Mouse (Mus musculus) heart, embryonic 15.5 days (tissue): Measurements from ENCODE around the gene Arhgap44. TPM values are rescaled to one million over a fixed set of nuclear protein-coding genes. Genes with fewer than 3 reads are reported as not detected.

Source experiments
- ATAC-seq: fragments of 200-750 bp; cut with Nextera tagmentation; replicated peaks from 2 replicates; pipeline ENCODE4 v1.8.0; 2017; ENCODE audit warnings: low read depth, moderate TSS enrichment; ENCODE audit not compliant: insufficient number of reproducible peaks, insufficient read depth, low FRiP score
- H3K27ac ChIP-seq: fragments of 300-500 bp; sonication (generic); 2 replicates; pipeline ENCODE4 v1.5.1; 2015; ENCODE audit warnings: mild to moderate bottlenecking, inconsistent platforms
- H3K27me3 ChIP-seq: fragments of 300-500 bp; sonication (generic); 2 replicates; pipeline ENCODE4 v1.6.1; 2015; ENCODE audit warnings: inconsistent platforms
- H3K36me3 ChIP-seq: fragments of 300-500 bp; sonication (generic); 2 replicates; pipeline ENCODE4 v1.6.1; 2015; ENCODE audit warnings: mild to moderate bottlenecking, inconsistent platforms
- H3K4me1 ChIP-seq: fragments of 300-500 bp; sonication (generic); replicated peaks from 2 replicates; pipeline ENCODE4 v1.6.1; 2015; ENCODE audit warnings: inconsistent platforms
- H3K4me2 ChIP-seq: fragments of 300-500 bp; sonication (generic); 2 replicates; pipeline ENCODE4 v1.6.1; 2015; ENCODE audit warnings: inconsistent platforms, mild to moderate bottlenecking, moderate library complexity
- H3K4me3 ChIP-seq: fragments of 300-500 bp; sonication (generic); 2 replicates; pipeline ENCODE4 v1.5.1; 2015; ENCODE audit warnings: mild to moderate bottlenecking, inconsistent platforms
- H3K9ac ChIP-seq: fragments of 300-500 bp; sonication (generic); 2 replicates; pipeline ENCODE4 v1.6.1; 2015; ENCODE audit warnings: mild to moderate bottlenecking, inconsistent platforms
- H3K9me3 ChIP-seq: fragments of 300-500 bp; sonication (generic); replicated peaks from 2 replicates; pipeline ENCODE4 v1.6.1; 2016; ENCODE audit warnings: inconsistent platforms
- WGBS: fragments of 180-500 bp; shearing (Covaris S2); methylation state at CpG from one replicate; pipeline ENCODE4 v1.1.7; 2015; ENCODE audit warnings: mixed read lengths; 5-methylcytosine and 5-hydroxymethylcytosine counted together
- polyA plus RNA-seq: library from polyadenylated mRNA; unstranded; fragments of >200 nt; fragmentation: Nextera tagmentation; extraction: Ambion mirVana; gene quantifications from 2 replicates; pipeline ENCODE4 v1.2.1, GENCODE M21; 2015

The Arhgap44 gene
- polyA plus RNA-seq, 1 experiment from 2014 or later: 10.5 TPM

DNA sequence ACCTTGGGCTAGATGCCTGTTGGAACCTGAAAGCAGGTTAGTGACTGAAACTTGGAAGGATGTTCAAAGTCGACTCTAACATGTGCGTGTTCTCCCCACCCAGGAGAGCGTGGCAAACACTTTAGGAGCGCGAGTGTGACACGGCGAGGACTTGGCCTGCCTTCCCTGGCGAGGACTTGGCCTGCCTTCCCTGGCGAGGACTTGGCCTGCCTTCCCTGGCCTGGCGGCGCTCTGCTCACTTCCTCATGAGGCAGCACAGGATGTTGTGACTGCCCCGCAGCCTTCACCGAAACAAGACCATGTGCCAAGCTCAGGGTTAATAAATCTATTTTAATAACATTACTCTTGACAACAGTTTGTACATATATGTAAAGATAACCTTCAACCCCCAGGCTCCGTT, 161.0 kb downstream of the Arhgap44 start:
- Histone ChIP-seq H3K36me3 (peaks cover 62% of the 10 kb centered on the region), H3K4me3 (no peak overlapping the region), H3K27ac (no peak overlapping the region), H3K4me2 (no peak overlapping the region), H3K9me3 (no peaks in the 10 kb centered on the region), H3K27me3 (no peaks in the 10 kb centered on the region), H3K4me1 (no peaks in the 10 kb centered on the region), H3K9ac (no peak overlapping the region)
- WGBS: 86% methylated on average over 14 of the region's 14 CpGs
- no peak for ATAC-seq

DNA sequence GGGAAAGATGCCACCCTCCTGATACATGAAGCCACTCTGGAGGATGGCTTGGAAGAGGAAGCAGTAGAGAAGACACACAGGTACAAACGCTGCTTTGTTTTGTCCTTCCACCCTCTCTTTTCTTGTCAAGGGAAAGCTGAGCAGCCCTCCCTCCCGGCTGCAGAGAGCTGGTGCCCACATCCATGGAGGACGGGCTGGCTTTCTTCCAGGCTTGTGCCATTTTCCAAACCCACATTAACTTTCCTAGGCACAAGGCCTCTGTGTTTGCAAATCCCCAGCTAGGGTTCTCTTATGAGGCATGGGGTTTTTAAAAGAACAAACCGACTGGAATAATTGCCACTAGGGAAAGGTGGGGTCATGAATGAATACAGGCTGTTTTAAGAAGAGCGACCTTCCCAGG, 163.1 kb downstream of the Arhgap44 start:
- Histone ChIP-seq H3K9ac (no peak overlapping the region), H3K36me3 (peaks cover 69% of the 10 kb centered on the region), H3K4me1 (no peaks in the 10 kb centered on the region), H3K4me3 (no peak overlapping the region), H3K9me3 (no peaks in the 10 kb centered on the region), H3K27me3 (no peaks in the 10 kb centered on the region), H3K4me2 (no peak overlapping the region), H3K27ac (no peak overlapping the region)
- ATAC-seq: no peak
- 87% methylated on average over 5 of the region's 5 CpGs for WGBS

DNA sequence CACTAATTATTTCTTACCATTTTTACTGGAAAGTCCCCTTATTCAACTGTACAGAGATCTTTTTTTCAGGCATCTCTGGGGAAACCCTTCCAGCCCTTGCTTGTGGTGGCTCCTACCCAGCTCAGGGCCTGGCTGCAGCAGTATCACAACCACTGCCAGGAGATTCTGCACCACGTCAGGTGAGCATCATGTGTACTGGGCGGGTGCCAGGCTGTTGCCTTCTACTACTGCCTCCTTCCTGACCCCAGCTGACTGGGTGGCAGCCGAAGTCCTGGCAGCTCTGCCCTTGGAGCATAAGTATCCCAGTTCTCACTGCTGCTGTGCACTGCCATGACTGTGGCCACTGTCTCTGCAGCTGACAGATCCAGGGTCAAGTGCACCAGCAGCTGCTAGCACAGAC, 164.3 kb downstream of the Arhgap44 start:
- WGBS: 68% methylated on average over 3 of the region's 3 CpGs

DNA sequence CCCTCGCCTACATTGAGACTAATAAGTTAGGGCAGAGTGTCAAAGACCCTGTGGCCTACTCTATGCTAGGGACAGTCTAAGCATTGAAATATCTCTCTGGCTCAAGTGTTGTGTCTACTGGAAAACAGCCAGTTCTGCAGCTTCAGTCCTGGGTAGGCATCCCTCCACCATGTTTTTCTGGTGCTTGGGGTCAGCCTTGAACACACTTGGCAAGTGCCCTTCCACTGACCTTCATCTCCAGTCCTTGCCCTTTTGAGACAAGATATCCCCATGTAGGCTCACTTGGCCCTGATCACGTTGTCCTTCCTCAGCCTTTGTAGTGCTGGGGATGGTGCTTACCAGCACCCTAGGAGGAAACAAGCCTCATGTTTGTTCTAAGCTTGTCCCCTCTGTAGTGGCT, 174.2 kb downstream of the Arhgap44 start:
- H3K36me3 ChIP-seq: peaks cover 78% of the 10 kb centered on the region
- 80% methylated on average over 2 of the region's 2 CpGs for WGBS

More for the DNA sequence above, 164.3 kb downstream of the Arhgap44 start:
- Histone ChIP-seq H3K36me3 (peaks cover 80% of the 10 kb centered on the region), H3K4me1 (no peaks in the 10 kb centered on the region), H3K9ac (no peak overlapping the region), H3K27me3 (no peaks in the 10 kb centered on the region), H3K27ac (no peak overlapping the region), H3K9me3 (no peaks in the 10 kb centered on the region), H3K4me3 (no peak overlapping the region), H3K4me2 (no peak overlapping the region)
- no peak; the same call in 1 of the 2 replicates for ATAC-seq

DNA sequence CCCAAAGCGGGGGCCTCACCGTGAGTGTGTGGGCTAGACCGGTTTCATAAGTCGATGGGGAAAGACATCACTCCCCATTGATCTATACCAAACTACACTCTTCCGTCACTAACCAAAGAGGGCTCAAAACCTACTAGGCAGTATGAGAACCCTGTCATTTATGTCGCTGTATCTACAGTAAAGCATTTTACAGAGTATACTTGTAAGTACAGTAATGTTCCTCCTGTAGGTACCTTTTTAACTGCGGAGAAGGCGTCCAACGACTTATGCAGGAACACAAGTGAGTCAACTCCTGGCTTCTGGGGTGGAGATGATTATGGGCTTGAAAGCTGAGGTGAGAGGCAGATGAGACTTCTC, 183.3 kb downstream of the Arhgap44 start:
- peak overlapping the region; percentile 91 for H3K4me3 ChIP-seq
- peaks cover 13% of the 10 kb centered on the region for H3K4me1 ChIP-seq
- peak overlapping the region; percentile 90 for H3K4me2 ChIP-seq
- H3K27me3 ChIP-seq: 0 out of 2 replicates have a peak, but pooled peaks cover 3% of the 10 kb centered on the region
- no peak for ATAC-seq
- H3K27ac ChIP-seq: no peak overlapping the region
- H3K9ac ChIP-seq: peak overlapping the region; percentile 88
- no peaks in the 10 kb centered on the region for H3K9me3 ChIP-seq
- 8% methylated on average over 9 of the region's 9 CpGs for WGBS
- peaks cover 28% of the 10 kb centered on the region for H3K36me3 ChIP-seq

More for the DNA sequence above, 174.2 kb downstream of the Arhgap44 start:
- no peak overlapping the region for H3K9ac ChIP-seq
- no peak overlapping the region for H3K27ac ChIP-seq
- no peaks in the 10 kb centered on the region for H3K27me3 ChIP-seq
- H3K9me3 ChIP-seq: no peaks in the 10 kb centered on the region
- H3K4me3 ChIP-seq: no peak overlapping the region
- H3K4me1 ChIP-seq: no peaks in the 10 kb centered on the region
- H3K4me2 ChIP-seq: no peak overlapping the region
- ATAC-seq: no peak

DNA sequence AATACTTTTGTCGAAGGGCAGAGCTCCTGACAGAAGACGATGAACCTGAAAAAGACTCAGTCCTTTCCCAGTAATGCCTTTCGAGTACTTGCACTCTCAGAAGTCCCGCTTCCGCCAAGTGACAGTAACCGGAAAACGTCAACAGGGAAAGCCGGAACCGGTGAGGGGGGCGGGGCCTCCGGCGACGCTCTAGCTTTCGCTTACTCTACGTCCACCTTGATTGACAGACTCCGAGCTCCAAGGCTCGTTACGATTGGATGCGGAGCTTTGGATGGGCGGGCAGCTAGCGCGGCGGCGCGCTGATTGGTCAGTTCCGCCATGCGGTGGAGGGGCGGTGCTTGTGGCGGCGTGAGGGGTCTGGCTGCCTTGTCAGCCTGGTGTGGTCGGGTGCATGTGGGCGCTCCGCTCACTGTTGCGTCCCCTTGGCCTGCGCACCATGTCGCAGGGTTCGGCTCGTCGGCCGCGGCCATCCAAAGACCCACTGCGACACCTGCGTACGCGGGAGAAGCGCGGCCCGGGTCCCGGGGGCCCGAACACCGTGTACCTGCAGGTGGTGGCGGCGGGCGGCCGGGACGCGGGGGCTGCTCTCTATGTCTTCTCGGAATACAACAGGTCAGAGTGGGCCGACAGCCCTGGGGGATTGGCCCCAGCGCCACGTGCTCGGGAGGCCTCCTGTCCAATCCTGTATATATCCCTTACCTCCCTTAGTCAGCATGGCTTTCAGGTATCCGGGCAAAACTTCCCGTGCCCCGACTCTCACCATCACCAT, 183.9 kb downstream of the Arhgap44 start, which contains the start of gene Elac2:
TSS of gene Elac2 (plus strand) at position 319 of the 769 bp plus-strand sequence.
- Histone ChIP-seq H3K36me3 (peaks cover 24% of the 10 kb centered on the region), H3K27ac (no peak within 1 kb of the TSS; the same call in 1 of the 2 replicates), H3K4me3 (peak within 1 kb of the TSS; percentile 91), H3K4me1 (peaks cover 13% of the 10 kb centered on the region), H3K27me3 (0 out of 2 replicates have a peak, but pooled peaks cover 3% of the 10 kb centered on the region), H3K9me3 (no peaks in the 10 kb centered on the region), H3K9ac (peak within 1 kb of the TSS; percentile 88), H3K4me2 (peak within 1 kb of the TSS; percentile 90)
- peak; percentile 99 for ATAC-seq
- under 1% methylated on average over 65 of the region's 65 CpGs for WGBS

DNA sequence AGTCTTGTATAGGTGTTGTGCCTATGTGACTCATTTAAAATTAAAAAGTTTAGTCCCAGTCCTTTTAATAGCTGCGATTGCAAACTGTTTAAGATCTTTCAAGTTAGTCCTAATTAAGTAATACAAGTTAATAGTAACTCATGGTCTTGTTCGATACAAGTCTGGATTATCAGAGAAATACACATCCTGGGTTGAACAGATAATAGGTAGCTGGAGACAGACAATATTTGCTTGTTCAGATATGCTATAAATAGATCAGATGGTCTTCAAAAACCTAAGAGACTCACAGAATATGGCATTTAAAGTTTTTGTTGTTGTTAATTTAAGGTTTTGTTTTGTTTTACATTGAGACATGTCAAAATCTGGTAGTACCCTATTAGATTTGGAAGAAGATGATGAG, 190.3 kb downstream of the Arhgap44 start:
- no peaks in the 10 kb centered on the region for H3K36me3 ChIP-seq
- 63% methylated on average over 2 of the region's 2 CpGs for WGBS
- H3K4me1 ChIP-seq: no peaks in the 10 kb centered on the region
- H3K4me2 ChIP-seq: no peak overlapping the region
- no peak overlapping the region for H3K9ac ChIP-seq
- H3K4me3 ChIP-seq: no peak overlapping the region
- H3K9me3 ChIP-seq: no peaks in the 10 kb centered on the region
- H3K27ac ChIP-seq: no peak overlapping the region
- no peak for ATAC-seq
- peaks cover 16% of the 10 kb centered on the region; the same call in 1 of the 2 replicates for H3K27me3 ChIP-seq

DNA sequence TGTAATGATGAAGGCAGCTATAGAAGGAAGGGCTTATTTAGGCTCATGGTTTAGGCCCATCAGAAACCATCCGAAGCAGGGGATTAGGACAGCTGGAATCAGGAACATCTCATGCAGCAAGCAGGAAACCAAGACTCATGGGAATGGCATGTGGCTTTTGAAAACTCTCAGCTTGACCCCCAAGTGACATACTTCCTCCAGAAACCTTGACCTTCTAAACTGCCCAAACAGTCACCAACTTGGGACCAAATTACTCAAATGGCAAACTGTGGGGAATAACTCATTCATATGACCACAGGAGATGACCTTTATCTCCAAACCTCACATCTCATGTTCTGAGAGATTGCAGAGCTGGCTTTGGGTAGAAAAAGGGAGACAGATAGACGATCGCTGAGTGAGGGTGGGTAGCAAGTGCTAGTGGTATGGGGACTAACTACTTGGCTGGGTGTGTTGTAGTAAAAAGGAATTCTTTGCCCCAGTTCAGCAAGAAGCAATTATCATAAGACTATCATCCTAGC, 191.2 kb downstream of the Arhgap44 start:
- Histone ChIP-seq H3K27me3 (peaks cover 16% of the 10 kb centered on the region; the same call in 1 of the 2 replicates), H3K4me3 (no peak overlapping the region), H3K27ac (no peak overlapping the region), H3K4me2 (no peak overlapping the region), H3K9ac (no peak overlapping the region), H3K9me3 (no peaks in the 10 kb centered on the region), H3K36me3 (no peaks in the 10 kb centered on the region), H3K4me1 (no peaks in the 10 kb centered on the region)
- WGBS: 61% methylated on average over 3 of the region's 3 CpGs
- no peak for ATAC-seq

DNA sequence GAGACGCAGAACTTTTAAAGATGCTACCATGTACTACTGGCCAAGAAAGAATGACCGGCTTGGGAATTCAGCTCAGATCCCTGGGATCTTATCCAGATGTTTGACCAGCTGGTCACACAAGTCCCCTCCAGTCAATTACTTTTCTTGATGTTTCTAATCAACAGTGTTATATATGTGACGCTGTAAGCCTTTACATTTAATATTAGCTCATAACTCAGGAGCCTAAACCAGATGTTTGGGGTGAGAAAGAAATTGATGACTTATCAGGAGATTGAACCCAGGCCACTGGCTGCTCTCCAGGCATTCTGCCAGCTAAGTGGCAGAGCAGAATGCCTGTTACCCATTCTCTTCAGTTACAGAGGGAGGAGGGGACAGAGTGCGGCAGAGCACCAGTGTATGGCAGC, 193.8 kb downstream of the Arhgap44 start:
- ATAC-seq: no peak
- 49% methylated on average over 4 of the region's 4 CpGs for WGBS
- H3K27ac ChIP-seq: no peak overlapping the region
- H3K9me3 ChIP-seq: no peaks in the 10 kb centered on the region
- H3K4me3 ChIP-seq: no peak overlapping the region
- no peaks in the 10 kb centered on the region for H3K4me1 ChIP-seq
- no peak overlapping the region for H3K9ac ChIP-seq
- peaks cover 12% of the 10 kb centered on the region; the same call in 1 of the 2 replicates for H3K27me3 ChIP-seq
- H3K4me2 ChIP-seq: no peak overlapping the region
- no peaks in the 10 kb centered on the region for H3K36me3 ChIP-seq

DNA sequence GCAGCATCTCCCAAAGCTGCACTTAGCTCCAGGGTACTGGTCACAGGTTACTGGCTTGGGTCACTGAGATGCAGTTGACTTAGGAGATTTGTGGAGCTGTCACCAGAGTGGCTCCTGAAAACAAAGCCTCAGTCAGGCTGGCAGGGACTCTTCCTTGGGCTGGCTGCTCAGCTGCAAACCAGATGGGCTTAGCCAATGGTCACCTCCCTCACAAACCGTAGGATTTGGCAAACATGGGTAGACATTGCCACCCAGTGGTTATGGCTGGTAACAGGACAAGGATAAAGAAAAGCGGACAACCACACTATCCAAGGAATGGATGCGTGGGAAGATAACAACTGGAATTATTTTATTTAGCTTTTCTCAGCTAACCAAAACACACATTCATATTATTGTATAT, 194.3 kb downstream of the Arhgap44 start:
- Histone ChIP-seq H3K9me3 (no peaks in the 10 kb centered on the region), H3K27me3 (peaks cover 12% of the 10 kb centered on the region; the same call in 1 of the 2 replicates), H3K4me2 (no peak overlapping the region), H3K9ac (no peak overlapping the region), H3K4me3 (no peak overlapping the region), H3K4me1 (no peaks in the 10 kb centered on the region), H3K36me3 (no peaks in the 10 kb centered on the region), H3K27ac (no peak overlapping the region)
- 0 out of 2 replicates have a peak, but pooled peaks have one; percentile 35 for ATAC-seq
- WGBS: 4% methylated on average over 3 of the region's 3 CpGs

DNA sequence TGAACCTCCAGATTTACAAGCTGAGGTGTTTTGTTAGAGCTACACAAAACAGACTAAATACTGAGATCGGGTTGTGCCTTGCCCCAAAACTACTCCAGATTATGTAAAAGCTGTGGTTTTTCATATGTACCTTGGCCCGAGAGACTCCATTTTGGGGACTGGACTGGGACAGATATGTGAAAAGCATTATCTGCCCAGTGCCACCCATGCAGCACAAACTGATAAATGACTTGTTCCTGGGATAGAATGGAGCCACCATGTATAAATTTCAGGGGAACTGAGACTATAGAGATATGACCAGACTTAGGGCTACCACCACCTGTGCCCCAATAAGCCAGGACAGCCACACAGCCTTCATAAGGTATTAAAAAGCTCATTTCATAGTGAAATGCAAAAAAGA, 200.1 kb downstream of the Arhgap44 start:
- H3K36me3 ChIP-seq: no peaks in the 10 kb centered on the region
- H3K9me3 ChIP-seq: no peaks in the 10 kb centered on the region
- H3K27ac ChIP-seq: no peak overlapping the region
- H3K4me1 ChIP-seq: peaks cover under 1% of the 10 kb centered on the region
- no peak overlapping the region for H3K4me3 ChIP-seq
- no peak for ATAC-seq
- peaks cover 9% of the 10 kb centered on the region; the same call in 1 of the 2 replicates for H3K27me3 ChIP-seq
- H3K9ac ChIP-seq: no peak overlapping the region
- H3K4me2 ChIP-seq: no peak overlapping the region
- 77% methylated on average over 2 of the region's 2 CpGs for WGBS
